Comparison of ENCODE assay signal across 8 mouse cellular contexts in genomic region chr2:30725186-30725585, GRCm38 (mm10).
DNase-seq lines count a peak whose midpoint lies in the region; ATAC-seq lines count a peak whose summit lies in the region.

No protein-coding gene starts in this region.

- no peak for ATAC-seq in heart, embryonic 16.5 days (replicated peaks; ENCODE audit: extremely low read depth, insufficient read depth, low FRiP score)
- no peak for ATAC-seq in forebrain, embryonic 11.5 days (replicated peaks; ENCODE audit: low FRiP score)
- ATAC-seq in kidney, embryonic 15.5 days (replicated peaks; ENCODE audit: low FRiP score), result peak; percentile 15; the same call in 1 of the 2 replicates
- no peak for ATAC-seq in midbrain, embryonic 16.5 days

- H3K4me2 ChIP-seq in heart, embryonic 16.5 days (ENCODE audit: low read depth, low read length), result peak overlapping the region; percentile 58
- H3K4me2 ChIP-seq in forebrain, embryonic 11.5 days (ENCODE audit: low read depth, low read length, severe bottlenecking), result peak overlapping the region; percentile 42
- peak overlapping the region; percentile 60 for H3K4me2 ChIP-seq in kidney, embryonic 15.5 days
- H3K4me2 ChIP-seq in midbrain, embryonic 16.5 days (ENCODE audit: low read length), result peak overlapping the region; percentile 40

- H3K4me3 ChIP-seq in heart, embryonic 16.5 days (ENCODE audit: low read length), result peak overlapping the region; percentile 29; the same call in 1 of the 2 replicates
- no peak overlapping the region for H3K4me3 ChIP-seq in forebrain, embryonic 11.5 days (ENCODE audit: low read depth, low read length)
- H3K4me3 ChIP-seq in kidney, embryonic 15.5 days (replicated peaks), result peak overlapping the region; percentile 34
- no peak overlapping the region for H3K4me3 ChIP-seq in midbrain, embryonic 16.5 days (ENCODE audit: low read depth, low read length)

- DNase-seq in heart, adult 8-10 months (ENCODE audit: low spot score), result no peak
- DNase-seq in forebrain, embryonic 11.5 days (ENCODE audit: low spot score), result peak; percentile 56
- no peak for DNase-seq in urinary bladder, postnatal 10 days (ENCODE audit: low spot score)
- no peak for DNase-seq in ovary, postnatal 10 days (ENCODE audit: low spot score)
- no peak for DNase-seq in B cell, adult 2 months

- no peak overlapping the region for H3K27ac ChIP-seq in heart, embryonic 16.5 days (ENCODE audit: low read length)
- H3K27ac ChIP-seq in forebrain, embryonic 11.5 days (ENCODE audit: low read depth, low read length), result peak overlapping the region; percentile 100; the same call in 1 of the 2 replicates
- H3K27ac ChIP-seq in kidney, embryonic 15.5 days, result peak overlapping the region; percentile 84
- H3K27ac ChIP-seq in midbrain, embryonic 16.5 days (ENCODE audit: low read length), result peak overlapping the region; percentile 100

- no peaks in the 10 kb centered on the region for H3K9me3 ChIP-seq in heart, embryonic 16.5 days (replicated peaks; ENCODE audit: control insufficient read depth, low read length)
- no peaks in the 10 kb centered on the region for H3K9me3 ChIP-seq in forebrain, embryonic 11.5 days (ENCODE audit: control insufficient read depth, low read length)
- no peaks in the 10 kb centered on the region for H3K9me3 ChIP-seq in kidney, embryonic 15.5 days (replicated peaks)
- no peaks in the 10 kb centered on the region for H3K9me3 ChIP-seq in midbrain, embryonic 16.5 days (replicated peaks; ENCODE audit: control insufficient read depth, low read length, poor library complexity, severe bottlenecking)

- no peaks in the 10 kb centered on the region for H3K27me3 ChIP-seq in heart, embryonic 16.5 days (ENCODE audit: control insufficient read depth, insufficient read depth, low read length)
- H3K27me3 ChIP-seq in forebrain, embryonic 11.5 days (ENCODE audit: control insufficient read depth, insufficient read depth, low read length), result no peaks in the 10 kb centered on the region
- H3K27me3 ChIP-seq in kidney, embryonic 15.5 days, result no peaks in the 10 kb centered on the region
- H3K27me3 ChIP-seq in midbrain, embryonic 16.5 days (ENCODE audit: control insufficient read depth, insufficient read depth, low read depth, low read length), result no peaks in the 10 kb centered on the region

- no peaks in the 10 kb centered on the region for H3K36me3 ChIP-seq in heart, embryonic 16.5 days (ENCODE audit: control insufficient read depth, insufficient read depth)
- H3K36me3 ChIP-seq in forebrain, embryonic 11.5 days (ENCODE audit: control insufficient read depth, insufficient read depth, low read length), result no peaks in the 10 kb centered on the region
- H3K36me3 ChIP-seq in kidney, embryonic 15.5 days, result no peaks in the 10 kb centered on the region
- H3K36me3 ChIP-seq in midbrain, embryonic 16.5 days (ENCODE audit: control insufficient read depth, insufficient read depth, low read length), result no peaks in the 10 kb centered on the region

- H3K4me1 ChIP-seq in heart, embryonic 16.5 days (ENCODE audit: control insufficient read depth, insufficient read depth, low read length), result peaks cover 33% of the 10 kb centered on the region
- peaks cover 64% of the 10 kb centered on the region for H3K4me1 ChIP-seq in forebrain, embryonic 11.5 days (replicated peaks; ENCODE audit: control insufficient read depth, insufficient read depth, low read length)
- peaks cover 60% of the 10 kb centered on the region for H3K4me1 ChIP-seq in kidney, embryonic 15.5 days
- H3K4me1 ChIP-seq in midbrain, embryonic 16.5 days (ENCODE audit: control insufficient read depth, insufficient read depth, low read length), result peaks cover 59% of the 10 kb centered on the region

- 54% methylated on average over 10 of the region's 10 CpGs for WGBS in heart, embryonic 16.5 days
- 40% methylated on average over 10 of the region's 10 CpGs for WGBS in forebrain, embryonic 11.5 days
- 38% methylated on average over 10 of the region's 10 CpGs for WGBS in kidney, embryonic 15.5 days
- 37% methylated on average over 10 of the region's 10 CpGs for WGBS in midbrain, embryonic 16.5 days

- peak overlapping the region; percentile 56 for H3K9ac ChIP-seq in heart, embryonic 16.5 days (ENCODE audit: low read length)
- peak overlapping the region; percentile 68 for H3K9ac ChIP-seq in forebrain, embryonic 11.5 days (ENCODE audit: low read length)
- peak overlapping the region; percentile 41 for H3K9ac ChIP-seq in kidney, embryonic 15.5 days
- H3K9ac ChIP-seq in midbrain, embryonic 16.5 days (ENCODE audit: low read depth, low read length), result peak overlapping the region; percentile 60

Comparison
In these comparisons a context has a peak if more than half of its experiments do, and no peak if none do; other contexts are left out.
1. H3K4me3 ChIP-seq: peak in heart, embryonic 16.5 days (single experiment) and kidney, embryonic 15.5 days (single experiment); none in forebrain, embryonic 11.5 days (single experiment) and midbrain, embryonic 16.5 days (single experiment).
2. Peak in every context shown above with its lines, with median percentiles within 50 percentile points of each other: H3K4me2 ChIP-seq and H3K9ac ChIP-seq.